Mouse (Mus musculus) retina, embryonic 14.5 days (tissue): ENCODE measurements around the gene Sfswap.
"Not testable (repeated sequence)": the region's sequence is repeated elsewhere in the genome, so short reads cannot be mapped to it uniquely, and the experiment has no call there.

Experiments used
- DNase-seq: peaks from one replicate; pipeline ENCODE4 v3.0.0-alpha.2; 2015; ENCODE audit warnings: low spot score

The Sfswap gene

DNA sequence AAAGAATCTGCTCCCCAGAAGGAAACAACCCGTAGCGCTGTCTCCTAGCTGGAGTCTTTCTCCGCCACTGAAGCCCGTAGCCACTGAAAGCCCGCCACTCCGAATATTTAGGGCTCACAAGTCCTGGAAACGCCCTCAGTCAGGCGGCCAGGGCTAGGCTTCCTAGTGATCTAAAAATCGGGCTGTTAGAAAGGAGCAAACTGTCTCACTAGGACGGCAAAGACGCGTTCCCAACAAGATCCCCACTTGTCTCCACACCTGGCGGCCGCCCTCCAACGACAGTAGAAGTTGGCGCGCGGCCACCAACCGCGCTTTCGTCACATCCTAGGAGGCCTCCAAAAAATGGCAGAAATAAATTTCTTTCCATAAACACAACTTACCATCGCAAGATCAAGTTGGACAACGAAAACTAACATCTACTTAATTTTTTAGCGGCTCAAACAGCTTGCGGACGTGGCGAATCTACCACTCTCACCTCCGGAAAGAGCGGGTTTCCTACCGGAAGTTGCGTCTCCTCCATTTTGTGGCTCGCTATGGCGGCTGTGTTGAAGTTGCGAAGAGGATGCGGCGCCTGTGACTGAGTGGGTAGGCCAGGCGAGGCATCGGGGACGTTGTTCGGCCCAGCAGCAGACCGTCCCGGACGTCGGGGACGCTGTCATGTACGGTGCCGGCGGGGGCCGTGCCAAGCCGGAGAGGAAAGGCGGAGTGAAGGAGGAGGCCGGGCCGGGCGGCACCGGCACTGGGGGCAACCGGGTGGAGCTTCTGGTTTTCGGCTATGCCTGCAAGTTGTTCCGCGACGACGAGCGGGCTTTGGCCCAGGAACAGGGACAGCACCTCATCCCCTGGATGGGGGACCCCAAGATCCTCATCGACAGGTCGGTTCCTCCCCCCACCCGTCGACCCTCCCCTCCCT lies at the start of gene Sfswap:
Gene Sfswap, plus strand, starts transcription at position 500 of the 913 bp plus-strand sequence.
- DNase-seq = peak; percentile 91

GRCm38 (mm10) chr5:129452561-129452960 lies 48.5 kb upstream of the Sfswap start:
- no peak for DNase-seq

- peak; percentile 86 for DNase-seq
Observed at GRCm38 (mm10) chr5:129454802-129455528, 46.1 kb upstream of the Sfswap start.

DNA sequence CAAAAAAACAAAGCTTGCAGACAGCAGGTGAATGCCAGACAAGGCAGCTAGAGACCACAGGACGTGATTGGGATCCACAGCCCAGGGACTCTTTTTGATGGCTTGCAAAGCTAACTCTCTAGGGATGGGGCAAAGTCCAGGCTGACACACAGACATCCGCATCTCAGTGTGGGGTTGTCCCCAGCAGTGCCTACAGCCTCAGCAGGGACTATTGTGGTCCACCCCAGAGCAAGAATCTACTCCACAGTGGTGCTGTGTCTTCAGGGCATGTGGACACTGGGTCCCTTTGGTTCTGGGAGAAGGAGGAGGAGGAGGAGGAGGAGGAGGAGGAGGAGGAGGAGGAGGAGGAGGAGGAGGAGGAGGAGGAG lies 45.5 kb upstream of the Sfswap start:
- DNase-seq = no peak

DNA sequence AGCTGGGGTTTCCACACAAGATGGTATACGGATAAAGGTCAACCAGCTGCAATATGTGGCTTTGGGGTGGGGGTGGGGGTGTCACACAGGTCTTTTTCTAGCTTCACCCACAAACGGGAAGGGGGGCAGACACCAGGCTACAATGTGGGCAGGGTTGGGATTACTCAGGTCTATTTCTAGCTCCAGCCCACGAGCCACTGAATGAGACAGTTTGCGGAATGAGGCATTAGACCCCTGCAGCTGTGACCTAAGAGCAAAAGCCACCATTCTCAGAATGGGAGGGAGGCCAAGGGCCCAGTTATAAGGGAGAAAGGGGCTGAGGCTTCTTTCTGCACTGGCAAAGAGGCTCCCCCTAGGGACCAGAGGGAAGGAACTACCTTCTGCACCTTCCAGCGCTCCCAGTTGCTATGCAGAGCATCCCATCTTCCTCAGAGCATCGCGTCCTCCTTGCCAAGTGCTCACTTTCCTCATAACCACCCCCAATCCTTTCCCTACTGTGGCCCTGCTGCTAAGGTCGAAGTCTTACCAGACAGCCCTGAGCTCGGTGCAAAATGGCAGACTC lies 44.4 kb upstream of the Sfswap start:
- DNase-seq = no peak

GRCm38 (mm10) chr5:129458109-129458508 lies 42.9 kb upstream of the Sfswap start:
- no peak for DNase-seq

DNA sequence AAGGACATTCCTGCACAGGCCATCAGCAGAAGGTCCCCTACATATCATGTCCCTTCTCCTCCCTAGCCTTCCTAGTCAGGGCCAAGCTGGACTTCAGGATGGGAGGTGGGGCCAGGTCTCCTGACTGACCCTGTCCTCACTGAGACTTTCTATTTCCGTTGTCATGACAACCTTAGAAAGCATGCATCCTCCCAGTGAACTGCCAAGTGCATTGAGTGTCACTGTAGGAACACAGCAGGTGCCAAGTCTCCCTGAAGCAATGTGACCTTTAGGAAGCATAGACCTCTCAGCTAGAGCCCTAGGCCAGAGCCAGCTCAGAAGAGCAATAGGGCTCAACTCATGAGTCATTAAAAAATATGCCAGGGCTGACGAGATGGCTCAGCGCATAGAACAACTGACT lies 42.5 kb upstream of the Sfswap start:
- DNase-seq = no peak

- DNase-seq = no peak
Observed at GRCm38 (mm10) chr5:129460798-129461476, 40.1 kb upstream of the Sfswap start.

GRCm38 (mm10) chr5:129463648-129464047 lies 37.4 kb upstream of the Sfswap start:
- not testable (repeated sequence) for DNase-seq

GRCm38 (mm10) chr5:129465788-129466187 lies 35.2 kb upstream of the Sfswap start:
- no peak for DNase-seq

- DNase-seq = no peak
Observed at GRCm38 (mm10) chr5:129475532-129476045, 25.4 kb upstream of the Sfswap start.

DNA sequence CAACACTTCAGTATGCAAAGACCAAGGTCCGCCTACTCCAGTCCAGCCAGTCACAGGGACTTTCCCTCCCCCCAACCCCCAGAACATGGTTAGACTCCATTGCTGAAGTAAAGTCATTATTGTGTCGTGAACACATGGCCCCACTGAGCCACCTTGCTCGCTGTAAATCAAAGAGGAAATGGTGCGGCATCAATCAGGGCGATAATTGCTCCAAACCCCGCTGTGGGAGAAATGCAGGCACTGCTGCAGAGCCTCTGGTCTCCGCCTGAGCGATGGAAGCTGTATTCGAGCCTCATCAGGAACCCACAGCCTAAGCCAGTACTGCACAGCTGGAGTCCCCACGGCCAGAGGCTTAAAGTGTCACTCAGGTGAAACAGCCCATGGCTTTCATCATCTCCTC lies 11.1 kb upstream of the Sfswap start:
- peak; percentile 3 for DNase-seq

- DNase-seq = no peak
Observed at GRCm38 (mm10) chr5:129501671-129502070, 650 bp downstream of the Sfswap start.

DNA sequence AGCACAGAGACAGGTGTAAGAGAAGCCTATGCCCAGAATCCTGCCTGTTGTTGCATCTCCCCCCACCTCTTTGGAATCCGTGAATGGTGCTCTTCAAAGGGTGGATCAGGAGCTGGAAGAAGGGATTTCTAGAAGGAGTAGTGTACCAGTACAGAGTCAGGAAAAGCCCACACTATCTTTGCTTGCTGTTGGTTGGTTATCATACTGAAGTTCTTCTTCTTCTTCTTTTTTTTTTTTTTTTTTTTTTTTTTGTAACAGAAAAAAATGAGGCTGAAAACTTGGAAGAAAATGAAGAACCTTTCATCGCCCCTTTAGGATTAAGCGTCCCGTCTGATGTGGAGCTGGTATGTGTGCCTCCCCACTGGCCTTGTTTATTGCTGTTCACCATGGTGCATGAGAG lies 5.9 kb downstream of the Sfswap start:
- DNase-seq = no peak

GRCm38 (mm10) chr5:129518180-129518579 lies 17.2 kb downstream of the Sfswap start:
- DNase-seq = no peak

DNA sequence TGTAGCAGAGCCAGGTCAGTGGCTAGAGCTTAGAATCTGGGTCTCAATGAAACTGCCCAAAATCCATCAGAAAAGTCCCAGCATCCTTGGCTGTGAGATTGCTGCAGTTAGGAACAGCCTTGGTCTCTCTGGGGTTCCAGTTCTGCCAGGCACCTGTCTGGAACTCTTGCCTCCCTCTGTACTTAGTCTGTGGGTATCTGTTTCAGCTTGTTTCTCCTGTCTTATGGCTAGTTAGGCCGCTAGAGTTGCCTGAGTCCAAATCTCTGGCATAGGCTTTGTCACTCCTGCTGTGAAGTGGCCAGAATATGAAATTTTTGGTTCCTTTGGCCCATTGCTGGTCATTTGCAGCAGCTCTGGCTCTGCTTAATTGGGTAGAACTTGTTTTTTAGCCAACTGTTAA lies 17.8 kb downstream of the Sfswap start:
- no peak for DNase-seq

DNA sequence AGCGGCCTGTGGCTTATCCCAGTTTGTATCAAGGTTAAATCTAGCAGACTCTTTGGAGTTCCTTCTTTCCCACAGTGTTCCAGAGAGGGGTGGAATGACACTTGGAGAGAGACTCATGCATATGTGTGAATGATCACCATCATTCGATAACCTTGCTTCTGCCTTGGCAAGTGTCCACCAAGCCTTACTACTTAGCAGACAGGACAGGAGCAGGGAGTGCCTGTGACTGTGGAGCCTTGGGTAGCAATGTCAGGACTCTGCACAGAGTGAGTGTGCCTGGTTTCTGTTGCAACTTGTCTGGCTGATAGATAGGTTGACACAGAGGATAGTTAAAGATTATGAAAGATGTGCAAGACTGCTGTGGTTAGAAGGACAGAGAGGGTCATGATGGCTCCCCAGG lies 18.6 kb downstream of the Sfswap start:
- no peak for DNase-seq

GRCm38 (mm10) chr5:129521501-129521900 lies 20.5 kb downstream of the Sfswap start:
- DNase-seq = no peak

GRCm38 (mm10) chr5:129521913-129522312 lies 20.9 kb downstream of the Sfswap start:
- DNase-seq = no peak

- no peak for DNase-seq
Observed at GRCm38 (mm10) chr5:129523166-129523565, 22.1 kb downstream of the Sfswap start.

- no peak for DNase-seq
Observed at GRCm38 (mm10) chr5:129524751-129525150, 23.7 kb downstream of the Sfswap start.

GRCm38 (mm10) chr5:129527162-129527561 lies 26.1 kb downstream of the Sfswap start:
- no peak for DNase-seq
